Mouse (Mus musculus) forebrain, embryonic 14.5 days (tissue): ENCODE results near the gene Scyl3. TPM values are rescaled to one million over a fixed set of nuclear protein-coding genes. Genes with fewer than 3 reads are reported as not detected.

Experiments used
- ATAC-seq: fragments of 200-750 bp; cut with Nextera tagmentation; 2 replicates; pipeline ENCODE4 v1.8.0; 2017; ENCODE audit warnings: mild to moderate bottlenecking, moderate library complexity
- DNase-seq: peaks from one replicate; pipeline ENCODE4 v3.0.0-alpha.2; 2015; ENCODE audit warnings: low spot score
- H3K27ac ChIP-seq: fragments of 300-500 bp; sonication (generic); 2 replicates; pipeline ENCODE4 v1.5.1; 2014; ENCODE audit warnings: low read depth, mild to moderate bottlenecking, control low read depth, low read length, moderate library complexity
- H3K27me3 ChIP-seq: fragments of 300-500 bp; sonication (generic); replicated peaks from 2 replicates; pipeline ENCODE4 v1.6.1; 2014; ENCODE audit warnings: low read length, control low read depth, mixed read lengths; ENCODE audit not compliant: control insufficient read depth, insufficient read depth
- H3K36me3 ChIP-seq: fragments of 300-500 bp; sonication (generic); 2 replicates; pipeline ENCODE4 v1.6.1; 2014; ENCODE audit warnings: low read length, control low read depth; ENCODE audit not compliant: control insufficient read depth, insufficient read depth
- H3K4me1 ChIP-seq: fragments of 300-500 bp; sonication (generic); 2 replicates; pipeline ENCODE4 v1.6.1; 2014; ENCODE audit warnings: antibody characterized with exemption, low read length, control low read depth; ENCODE audit not compliant: control insufficient read depth, insufficient read depth
- H3K4me2 ChIP-seq: fragments of 300-500 bp; sonication (generic); 2 replicates; pipeline ENCODE4 v1.6.1; 2014; ENCODE audit warnings: mild to moderate bottlenecking, control low read depth, low read length
- H3K4me3 ChIP-seq: fragments of 300-500 bp; sonication (generic); 2 replicates; pipeline ENCODE4 v1.5.1; 2014; ENCODE audit warnings: low read depth, low read length, control low read depth
- H3K9ac ChIP-seq: fragments of 300-500 bp; sonication (generic); 2 replicates; pipeline ENCODE4 v1.6.1; 2014; ENCODE audit warnings: mild to moderate bottlenecking, low read length, control low read depth, moderate library complexity
- H3K9me3 ChIP-seq: fragments of 300-500 bp; sonication (generic); replicated peaks from 2 replicates; pipeline ENCODE4 v1.6.1; 2016; ENCODE audit warnings: low read length, control low read depth, mixed read lengths; ENCODE audit not compliant: control insufficient read depth
- WGBS: fragments of 180-500 bp; shearing (Covaris S2); extraction: QIAGEN DNeasy Blood & Tissue Kit; methylation state at CpG from one replicate; pipeline ENCODE4 v1.1.7; 2014; 5-methylcytosine and 5-hydroxymethylcytosine counted together
- polyA plus RNA-seq: library from polyadenylated mRNA; unstranded; fragments of >200 nt; fragmentation: Nextera tagmentation; extraction: Ambion mirVana; gene quantifications from 2 replicates; pipeline ENCODE4 v1.2.1, GENCODE M21; 2014

Scyl3 gene
- polyA plus RNA-seq, 1 experiment from 2014 or later, result 17.5 TPM

DNA sequence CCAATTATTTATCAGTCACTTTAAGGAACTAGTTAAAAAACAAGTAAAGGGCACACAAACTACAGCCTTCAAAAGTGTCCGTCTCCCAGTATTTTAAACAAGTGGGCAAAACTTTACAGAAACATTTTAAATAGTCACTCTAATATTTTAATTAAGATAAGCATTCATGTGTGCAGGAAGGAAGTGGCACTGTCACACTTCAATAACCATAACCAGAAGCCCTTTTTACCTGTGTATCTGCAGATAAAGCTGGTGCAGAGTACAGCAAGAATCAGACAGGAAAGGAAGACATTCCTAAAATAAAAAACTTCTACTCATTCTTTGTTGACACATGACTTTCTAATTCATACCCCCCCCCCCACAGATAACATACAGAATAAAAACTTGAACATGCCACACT is 47.6 kb downstream of the Scyl3 start:
- 98% methylated on average over 1 of the region's 1 CpGs for whole genome bisulfite sequencing
- no peak overlapping the region for H3K27ac ChIP-seq
- no peak for ATAC-seq

DNA sequence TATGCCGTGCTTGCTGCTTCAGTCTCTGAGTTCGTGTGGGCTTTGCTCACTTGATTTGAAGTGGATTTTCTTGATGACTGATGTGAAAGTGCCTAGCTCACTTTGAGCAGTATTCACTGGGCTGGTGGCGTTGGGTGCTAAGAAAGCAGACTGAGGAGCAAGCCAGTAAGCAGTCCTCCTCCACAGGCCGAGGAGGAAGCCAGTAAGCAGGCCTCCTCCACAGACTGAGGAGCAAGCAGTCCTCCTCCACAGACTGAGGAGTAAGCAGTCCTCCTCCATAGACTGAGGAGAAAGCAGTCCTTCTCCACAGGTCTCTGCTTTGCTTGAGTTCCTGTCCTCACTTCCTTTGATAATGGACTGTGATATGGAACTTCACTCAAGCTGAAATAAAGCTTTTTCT is 63.5 kb downstream of the Scyl3 start:
- ATAC-seq, result no peak
- no peak for DNase-seq
- 90% methylated on average over 4 of the region's 4 CpGs for WGBS
- Histone ChIP-seq H3K9ac (no peak overlapping the region), H3K27me3 (no peaks in the 10 kb centered on the region), H3K36me3 (no peaks in the 10 kb centered on the region), H3K4me3 (no peak overlapping the region), H3K4me1 (peaks cover 8% of the 10 kb centered on the region; the same call in 1 of the 2 replicates), H3K9me3 (no peaks in the 10 kb centered on the region), H3K27ac (no peak overlapping the region), H3K4me2 (no peak overlapping the region)

More for the DNA sequence above, 47.6 kb downstream of the Scyl3 start:
- no peak overlapping the region for H3K9ac ChIP-seq
- H3K36me3 ChIP-seq, result peaks cover 20% of the 10 kb centered on the region
- no peak overlapping the region for H3K4me3 ChIP-seq
- H3K4me2 ChIP-seq, result no peak overlapping the region
- DNase-seq, result no peak
- no peaks in the 10 kb centered on the region for H3K9me3 ChIP-seq
- no peaks in the 10 kb centered on the region for H3K4me1 ChIP-seq
- no peaks in the 10 kb centered on the region for H3K27me3 ChIP-seq

GRCm38 (mm10) chr1:163994173-163994720 is 65.3 kb downstream of the Scyl3 start:
- Histone ChIP-seq H3K4me1 (peaks cover 8% of the 10 kb centered on the region; the same call in 1 of the 2 replicates), H3K27me3 (no peaks in the 10 kb centered on the region), H3K4me3 (peak overlapping the region; percentile 70), H3K9ac (peak overlapping the region; percentile 73), H3K36me3 (no peaks in the 10 kb centered on the region), H3K9me3 (no peaks in the 10 kb centered on the region), H3K4me2 (peak overlapping the region; percentile 73), H3K27ac (peak overlapping the region; percentile 56; the same call in 1 of the 2 replicates)
- DNase-seq (no peak), ATAC-seq (peak; percentile 6; the same call in 1 of the 2 replicates)
- 1% methylated on average over 38 of the region's 38 CpGs for WGBS

- peak within 1 kb of the TSS; percentile 73 for H3K9ac ChIP-seq
- DNase-seq (peak; percentile 96), ATAC-seq (peak; percentile 98)
- H3K27me3 ChIP-seq, result no peaks in the 10 kb centered on the region
- H3K27ac ChIP-seq, result peak within 1 kb of the TSS; percentile 56
- H3K4me2 ChIP-seq, result peak within 1 kb of the TSS; percentile 73
- 4% methylated on average over 43 of the region's 43 CpGs for WGBS
- no peaks in the 10 kb centered on the region for H3K9me3 ChIP-seq
- H3K36me3 ChIP-seq, result no peaks in the 10 kb centered on the region
- H3K4me3 ChIP-seq, result peak within 1 kb of the TSS; percentile 70
- H3K4me1 ChIP-seq, result peaks cover 8% of the 10 kb centered on the region; the same call in 1 of the 2 replicates
Measured at GRCm38 (mm10) chr1:163994721-163995608, 66.1 kb downstream of the Scyl3 start, which contains the start of the genes BC055324 and Mettl18. BC055324 (minus strand) TSS chr1:163994796. Mettl18 (plus strand) TSS chr1:163994889.

GRCm38 (mm10) chr1:163995609-163995913 is 66.7 kb downstream of the Scyl3 start:
- H3K27ac ChIP-seq, result no peak overlapping the region
- H3K9ac ChIP-seq, result peak overlapping the region; percentile 73; the same call in 1 of the 2 replicates
- H3K4me2 ChIP-seq, result peak overlapping the region; percentile 73
- no peaks in the 10 kb centered on the region for H3K36me3 ChIP-seq
- peaks cover 8% of the 10 kb centered on the region; the same call in 1 of the 2 replicates for H3K4me1 ChIP-seq
- H3K4me3 ChIP-seq, result peak overlapping the region; percentile 70
- no peaks in the 10 kb centered on the region for H3K27me3 ChIP-seq
- no peak for DNase-seq
- no peak for ATAC-seq
- H3K9me3 ChIP-seq, result no peaks in the 10 kb centered on the region
- 82% methylated on average over 1 of the region's 2 CpGs for WGBS

DNA sequence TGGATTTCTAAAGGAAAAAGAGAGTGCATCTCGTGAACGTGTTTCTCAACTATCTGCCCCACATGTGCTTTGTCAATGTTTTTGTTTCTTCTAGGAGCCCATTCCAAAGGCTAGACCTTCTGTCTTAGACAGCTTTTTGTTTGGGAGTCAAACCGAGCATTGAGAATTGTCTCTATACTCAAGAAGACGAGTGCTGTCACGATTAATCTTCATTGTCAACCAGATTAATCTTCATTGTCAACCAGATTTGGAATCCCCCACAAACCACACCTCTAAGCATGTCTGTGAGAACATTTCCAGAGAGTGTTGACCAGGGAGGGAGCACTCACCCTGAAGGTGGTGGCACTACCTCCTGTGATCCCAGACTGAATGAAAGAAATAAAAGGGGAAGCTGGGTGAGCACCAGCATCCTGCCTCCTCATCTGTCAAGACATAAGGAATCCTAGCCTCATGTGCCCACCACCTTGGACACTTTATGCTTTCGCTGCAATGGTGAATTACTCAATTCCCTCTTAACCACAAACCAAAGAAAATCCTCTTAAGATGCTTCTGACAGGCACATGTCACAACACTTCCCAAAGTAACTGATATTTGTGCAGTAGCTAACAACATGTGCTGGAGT is 73.0 kb downstream of the Scyl3 start:
- H3K4me1 ChIP-seq, result no peaks in the 10 kb centered on the region
- WGBS, result 61% methylated on average over 6 of the region's 6 CpGs
- H3K27ac ChIP-seq, result no peak overlapping the region
- H3K36me3 ChIP-seq, result no peaks in the 10 kb centered on the region
- no peak overlapping the region for H3K4me3 ChIP-seq
- no peaks in the 10 kb centered on the region for H3K9me3 ChIP-seq
- no peak for ATAC-seq
- H3K9ac ChIP-seq, result no peak overlapping the region
- H3K27me3 ChIP-seq, result no peaks in the 10 kb centered on the region
- H3K4me2 ChIP-seq, result no peak overlapping the region
- DNase-seq, result no peak

- Histone ChIP-seq H3K9me3 (no peaks in the 10 kb centered on the region), H3K27me3 (no peaks in the 10 kb centered on the region), H3K4me3 (no peak overlapping the region), H3K9ac (no peak overlapping the region), H3K36me3 (no peaks in the 10 kb centered on the region), H3K27ac (no peak overlapping the region), H3K4me1 (no peaks in the 10 kb centered on the region), H3K4me2 (no peak overlapping the region)
- WGBS, result 85% methylated on average over 3 of the region's 3 CpGs
- DNase-seq, result no peak
- no peak for ATAC-seq
Measured at GRCm38 (mm10) chr1:164004311-164004710, 75.4 kb downstream of the Scyl3 start.
